Mouse (Mus musculus) effector memory CD4-positive, alpha-beta T cell, adult 5 months (primary cell): ENCODE data around the gene Cyp26a1. TPM values are rescaled to one million over a fixed set of nuclear protein-coding genes. Genes with fewer than 3 reads are reported as not detected.

ENCODE experiments used
- polyA plus RNA-seq: library from polyadenylated mRNA; unstranded; fragments of 100-300 nt; shearing (Covaris generic); gene quantifications from one replicate; pipeline ENCODE4 v1.2.1, GENCODE M21; 2017

The Cyp26a1 gene
- not detected for polyA plus RNA-seq

DNA sequence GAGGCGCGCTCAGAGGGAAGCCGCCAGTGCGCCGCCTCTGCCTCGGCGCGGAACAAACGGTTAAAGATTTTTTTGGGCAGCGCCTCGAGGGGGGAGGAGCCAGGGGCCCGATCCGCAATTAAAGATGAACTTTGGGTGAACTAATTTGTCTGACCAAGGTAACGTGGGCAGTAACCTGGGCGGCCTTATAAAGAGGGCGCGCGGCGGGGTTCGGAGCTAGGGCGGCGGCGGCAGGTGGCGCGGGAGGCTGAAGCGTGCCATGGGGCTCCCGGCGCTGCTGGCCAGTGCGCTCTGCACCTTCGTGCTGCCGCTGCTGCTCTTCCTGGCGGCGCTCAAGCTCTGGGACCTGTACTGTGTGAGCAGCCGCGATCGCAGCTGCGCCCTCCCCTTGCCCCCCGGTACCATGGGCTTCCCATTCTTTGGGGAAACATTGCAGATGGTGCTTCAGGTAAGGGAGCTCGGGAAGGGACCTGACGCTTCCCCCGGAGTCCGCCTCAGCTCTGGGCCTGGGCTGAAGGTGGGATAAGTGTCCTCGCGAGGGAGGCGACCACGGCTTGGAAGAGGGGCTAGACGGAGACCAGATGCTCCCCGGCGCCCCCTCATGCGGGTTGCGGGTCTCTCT lies at the start of gene Cyp26a1:
Gene Cyp26a1 (plus strand): TSS at position 148 of the 622 bp plus-strand sequence.

DNA sequence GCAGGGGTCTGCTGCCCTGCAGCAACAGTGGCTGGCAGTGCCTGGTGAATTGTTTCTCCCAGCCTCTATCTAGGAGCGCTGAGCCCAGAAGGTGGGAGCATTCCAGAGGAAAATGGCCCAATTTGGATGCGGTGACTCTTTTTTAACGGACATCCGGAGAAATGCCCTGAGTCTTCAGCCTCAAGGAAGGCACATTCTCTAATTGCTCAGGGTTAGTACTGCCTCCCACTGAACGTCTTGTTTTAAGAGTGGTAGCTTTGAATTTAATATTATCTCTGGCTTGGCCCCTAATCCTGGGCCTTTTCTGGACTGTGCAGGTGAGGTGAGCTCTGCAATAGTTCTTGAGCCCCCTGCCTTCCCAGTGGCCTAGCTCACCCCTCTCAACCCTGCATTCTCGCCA lies 12.3 kb upstream of the Cyp26a1 start, which contains the start of gene Cyp26c1:
Gene Cyp26c1 (plus strand): TSS at position 301 of the 400 bp plus-strand sequence.

Other genes starting within 250 kb of the Cyp26a1 start
- gene Exoc6, start 147.4 kb upstream of the Cyp26a1 start, polyA plus RNA-seq: 43.3 TPM
- gene Cyp26c1, start 12.2 kb upstream of the Cyp26a1 start, polyA plus RNA-seq: not detected